Mouse (Mus musculus): ENCODE results near the gene Eya3. TPM values are rescaled to one million over a fixed set of nuclear protein-coding genes. Genes with fewer than 3 reads are reported as not detected.

Gene Eya3
- total and polyA plus RNA-seq, 3 experiments = 24.4 to 50.0 (median 31.0) TPM

- Histone ChIP-seq H3K9ac (ENCODE audit: insufficient read depth, low read depth) (no peak overlapping the region), H3K4me1 (ENCODE audit: control insufficient read depth in 1 of 2, insufficient read depth in 2 of 2) (peaks cover 0 to 32% of the 10 kb centered on the region in 2 experiments; a peak in 1 of 4 replicates), H3K79me2 (replicated peaks; ENCODE audit: control insufficient read depth, extremely low read depth, insufficient read depth, poor library complexity, severe bottlenecking) (peaks cover 32% of the 10 kb centered on the region), H3K27ac (ENCODE audit: insufficient read depth, low read depth) (no peak overlapping the region), H3K4me2 (ENCODE audit: insufficient read depth, low read depth, poor library complexity, severe bottlenecking) (no peak overlapping the region), H3K9me3 (replicated peaks; ENCODE audit: low read length) (no peaks in the 10 kb centered on the region), H3K4me3 (replicated peaks in 1 of 3; ENCODE audit: low read depth in 2 of 3, low read length in 2 of 3, poor library complexity in 1 of 3) (no peak overlapping the region), H3K27me3 (replicated peaks) (no peaks in the 10 kb centered on the region), H3K36me3 (replicated peaks in 1 of 2; ENCODE audit: control insufficient read depth in 1 of 2, insufficient read depth in 1 of 2, low read length in 1 of 2) (peaks cover 1 to 28% of the 10 kb centered on the region in 2 experiments)
- dilution Hi-C loops (cut with MboI; ENCODE audit: extremely low pct_ligation_motif_present, extremely low pct_unique_long_range_greater_than_20kb, low sequenced_read_pairs) = no loop called here
- no peak for TF ChIP-seq RAD21 (IDR thresholded peaks at IDR 0.05; ENCODE audit: low read depth, low read length)
- TF ChIP-seq RCOR1 (conservative IDR thresholded peaks at IDR 0.05; ENCODE audit: low read depth, low read length) = no peak
- TF ChIP-seq NELFE (IDR thresholded peaks at IDR 0.05; ENCODE audit: low read depth, low read length) = no peak
- TF ChIP-seq POLR2AphosphoS2 (IDR thresholded peaks at IDR 0.05; ENCODE audit: low read depth, low read length) = no peak
- TF ChIP-seq ZNF384 (IDR thresholded peaks at IDR 0.05; ENCODE audit: low read depth, low read length) = no peak
- no peak for TF ChIP-seq TCF12 (IDR thresholded peaks at IDR 0.05; ENCODE audit: low read depth, low read length)
- in situ Hi-C loops (cut with MboI; ENCODE audit: low pct_ligation_motif_present, low pct_unique_long_range_greater_than_20kb, low sequenced_read_pairs) = no loop called here
- DNase-seq (ENCODE audit: extremely low read depth) = no peak
Measured at GRCm38 (mm10) chr4:132647439-132647838, 8.7 kb downstream of the Eya3 start.

GRCm38 (mm10) chr4:132649271-132649999, 10.6 kb downstream of the Eya3 start:
- H3K36me3 ChIP-seq (replicated peaks in 1 of 2; ENCODE audit: control insufficient read depth in 1 of 2, insufficient read depth in 1 of 2, low read length in 1 of 2) = peaks cover 0 to 19% of the 10 kb centered on the region in 2 experiments
- no peak for DNase-seq (ENCODE audit: extremely low read depth)

DNA sequence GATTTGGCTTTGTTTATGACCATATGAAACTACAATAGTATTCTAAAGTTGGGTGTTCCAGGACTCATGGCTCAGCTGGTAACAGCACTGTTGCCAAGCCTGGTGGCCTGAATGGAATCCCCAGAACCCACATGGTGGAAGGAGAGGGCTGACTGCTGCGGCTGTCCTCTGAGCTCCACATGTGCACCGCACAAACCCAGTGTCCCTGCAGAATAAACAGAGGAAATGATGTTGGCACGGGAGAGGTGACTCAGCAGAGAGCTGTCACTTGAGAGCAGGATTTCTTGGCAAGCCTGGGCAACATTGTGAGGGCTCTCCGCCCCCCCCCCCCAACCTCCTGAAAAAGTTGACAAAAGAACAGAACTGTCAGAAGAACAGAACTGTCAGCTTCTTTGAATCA, 14.1 kb downstream of the Eya3 start:
- Histone ChIP-seq H3K4me2 (ENCODE audit: insufficient read depth, low read depth, poor library complexity, severe bottlenecking) (no peak overlapping the region), H3K4me1 (ENCODE audit: control insufficient read depth in 1 of 2, insufficient read depth in 2 of 2) (peaks cover 2 to 34% of the 10 kb centered on the region in 2 experiments), H3K36me3 (replicated peaks in 1 of 2; ENCODE audit: control insufficient read depth in 1 of 2, insufficient read depth in 1 of 2, low read length in 1 of 2) (peaks cover 7 to 33% of the 10 kb centered on the region in 2 experiments), H3K9me3 (replicated peaks; ENCODE audit: low read length) (no peaks in the 10 kb centered on the region), H3K27me3 (replicated peaks) (no peaks in the 10 kb centered on the region), H3K4me3 (replicated peaks in 1 of 3; ENCODE audit: low read depth in 2 of 3, low read length in 2 of 3, poor library complexity in 1 of 3) (no peak overlapping the region), H3K27ac (ENCODE audit: insufficient read depth, low read depth) (no peak overlapping the region), H3K79me2 (replicated peaks; ENCODE audit: control insufficient read depth, extremely low read depth, insufficient read depth, poor library complexity, severe bottlenecking) (peaks cover 22% of the 10 kb centered on the region), H3K9ac (ENCODE audit: insufficient read depth, low read depth) (no peak overlapping the region)
- dilution Hi-C loops (cut with MboI; ENCODE audit: extremely low pct_ligation_motif_present, extremely low pct_unique_long_range_greater_than_20kb, low sequenced_read_pairs) = no loop called here
- no peak for TF ChIP-seq JUN (IDR thresholded peaks at IDR 0.05; ENCODE audit: insufficient read depth, low read depth, low read length)
- peak; percentile 51; the same call in 1 of the 2 replicates for TF ChIP-seq ETS1 (conservative IDR thresholded peaks at IDR 0.05; ENCODE audit: low read depth, low read length)
- TF ChIP-seq CTCF (conservative IDR thresholded peaks at IDR 0.05 in 1 of 2, IDR thresholded peaks at IDR 0.05 in 1 of 2; ENCODE audit: low read depth in 2 of 2, low read length in 2 of 2) = no peak
- TF ChIP-seq CHD1 (IDR thresholded peaks at IDR 0.05; ENCODE audit: low read depth, low read length) = no peak
- 0 out of 2 replicates have a peak, but pooled peaks have one; percentile 32 for TF ChIP-seq MXI1 (IDR thresholded peaks at IDR 0.05; ENCODE audit: low read depth, low read length)
- no peak for TF ChIP-seq JUND (conservative IDR thresholded peaks at IDR 0.05; ENCODE audit: low read depth, low read length)
- 0 out of 2 replicates have a peak, but pooled peaks have one; percentile 26 for TF ChIP-seq MYC (IDR thresholded peaks at IDR 0.05; ENCODE audit: low read depth, low read length)
- TF ChIP-seq RAD21 (IDR thresholded peaks at IDR 0.05; ENCODE audit: low read depth, low read length) = no peak
- no peak for TF ChIP-seq NRF1 (IDR thresholded peaks at IDR 0.05; ENCODE audit: low read depth, low read length)
- TF ChIP-seq SMC3 (IDR thresholded peaks at IDR 0.05; ENCODE audit: low read depth, low read length) = no peak
- TF ChIP-seq BHLHE40 (IDR thresholded peaks at IDR 0.05; ENCODE audit: low read depth, low read length) = peak; percentile 83
- no peak for TF ChIP-seq HCFC1 (IDR thresholded peaks at IDR 0.05; ENCODE audit: low read depth, low read length)
- in situ Hi-C loops (cut with MboI; ENCODE audit: low pct_ligation_motif_present, low pct_unique_long_range_greater_than_20kb, low sequenced_read_pairs) = no loop called here
- DNase-seq (ENCODE audit: extremely low read depth) = peak; percentile 24

More at GRCm38 (mm10) chr4:132649271-132649999, 10.6 kb downstream of the Eya3 start:
- in situ Hi-C loops (cut with MboI; ENCODE audit: low pct_ligation_motif_present, low pct_unique_long_range_greater_than_20kb, low sequenced_read_pairs) = no loop called here
- no peak overlapping the region for H3K4me3 ChIP-seq (replicated peaks in 1 of 3; ENCODE audit: low read depth in 2 of 3, low read length in 2 of 3, poor library complexity in 1 of 3)
- H3K27me3 ChIP-seq (replicated peaks) = no peaks in the 10 kb centered on the region
- no peak overlapping the region for H3K4me2 ChIP-seq (ENCODE audit: insufficient read depth, low read depth, poor library complexity, severe bottlenecking)
- H3K9ac ChIP-seq (ENCODE audit: insufficient read depth, low read depth) = no peak overlapping the region
- H3K4me1 ChIP-seq (ENCODE audit: control insufficient read depth in 1 of 2, insufficient read depth in 2 of 2) = peaks cover 2 to 47% of the 10 kb centered on the region in 2 experiments
- peaks cover 31% of the 10 kb centered on the region for H3K79me2 ChIP-seq (replicated peaks; ENCODE audit: control insufficient read depth, extremely low read depth, insufficient read depth, poor library complexity, severe bottlenecking)
- dilution Hi-C loops (cut with MboI; ENCODE audit: extremely low pct_ligation_motif_present, extremely low pct_unique_long_range_greater_than_20kb, low sequenced_read_pairs) = no loop called here
- no peak overlapping the region for H3K27ac ChIP-seq (ENCODE audit: insufficient read depth, low read depth)
- no peaks in the 10 kb centered on the region for H3K9me3 ChIP-seq (replicated peaks; ENCODE audit: low read length)
- no peak for TF ChIP-seq CHD2 (IDR thresholded peaks at IDR 0.05; ENCODE audit: low read length)
- no peak for TF ChIP-seq MAX (IDR thresholded peaks at IDR 0.05; ENCODE audit: low read length)
- TF ChIP-seq ZNF384 (IDR thresholded peaks at IDR 0.05; ENCODE audit: low read depth, low read length) = no peak
